Mouse (Mus musculus) brain, embryonic 14.5 days (tissue): ENCODE results near the gene Rasgrp3.

ENCODE experiments used
- CTCF ChIP-seq: fragments of 200-500 bp; IDR thresholded peaks from 2 replicates; pipeline ENCODE4 v1.5.1; 2012; ENCODE audit warnings: inconsistent platforms, mild to moderate bottlenecking, moderate library complexity, borderline replicate concordance; ENCODE audit not compliant: insufficient read depth, insufficient read length; ENCODE audit errors: extremely low read depth
- POLR2A ChIP-seq: fragments of 200-500 bp; IDR thresholded peaks from 2 replicates; pipeline ENCODE4 v1.6.1; 2012; ENCODE audit warnings: mild to moderate bottlenecking, inconsistent platforms, borderline replicate concordance; ENCODE audit not compliant: poor library complexity, insufficient read depth, insufficient read length, severe bottlenecking; ENCODE audit errors: extremely low read depth

DNA sequence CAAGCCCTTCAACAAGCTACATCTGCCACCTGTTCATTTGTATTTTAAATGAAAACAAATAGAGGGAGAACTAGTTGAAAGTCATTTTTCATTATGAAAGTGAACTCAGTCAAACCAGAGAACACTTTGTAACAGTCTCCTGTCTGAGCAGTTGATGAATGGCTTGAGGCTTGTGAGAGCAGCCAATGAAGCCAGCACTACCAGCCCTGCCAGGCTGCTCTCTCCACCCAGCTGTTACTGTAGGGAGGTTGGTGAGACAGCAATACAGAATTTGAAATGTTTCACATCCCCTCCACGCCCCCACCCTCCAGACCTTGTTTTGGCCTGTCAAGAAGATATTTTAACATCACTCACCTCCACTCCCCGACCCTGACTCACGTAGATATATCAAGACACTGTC, 18.8 kb upstream of the Rasgrp3 start:
- TF ChIP-seq CTCF (no peak), POLR2A (no peak)
